Mouse (Mus musculus): ENCODE measurements around the gene Rapgef1. TPM values are rescaled to one million over a fixed set of nuclear protein-coding genes. Genes with fewer than 3 reads are reported as not detected.

Rapgef1 gene
- total and polyA plus RNA-seq, 3 experiments = 86.5 to 185 (median 170) TPM

GRCm38 (mm10) chr2:29624091-29624608, 4.6 kb downstream of the Rapgef1 start:
- Histone ChIP-seq H3K79me2 (replicated peaks; ENCODE audit: control insufficient read depth, extremely low read depth, insufficient read depth, poor library complexity, severe bottlenecking) (peaks cover 79% of the 10 kb centered on the region), H3K36me3 (replicated peaks in 1 of 2; ENCODE audit: control insufficient read depth in 1 of 2, insufficient read depth in 1 of 2, low read length in 1 of 2) (peaks cover 12 to 49% of the 10 kb centered on the region in 2 experiments), H3K4me3 (replicated peaks in 1 of 3; ENCODE audit: low read depth in 2 of 3, low read length in 2 of 3, poor library complexity in 1 of 3) (peak overlapping the region in 2 of 3 experiments; percentile 45 to 83), H3K4me1 (ENCODE audit: control insufficient read depth in 1 of 2, insufficient read depth in 2 of 2) (peaks cover 52 to 67% of the 10 kb centered on the region in 2 experiments), H3K4me2 (ENCODE audit: insufficient read depth, low read depth, poor library complexity, severe bottlenecking) (peak overlapping the region; percentile 94), H3K27ac (ENCODE audit: insufficient read depth, low read depth) (peak overlapping the region; percentile 99), H3K27me3 (replicated peaks) (no peaks in the 10 kb centered on the region), H3K9me3 (replicated peaks; ENCODE audit: low read length) (no peaks in the 10 kb centered on the region), H3K9ac (ENCODE audit: insufficient read depth, low read depth) (peak overlapping the region; percentile 97; the same call in 1 of the 2 replicates)
- TF ChIP-seq MAZ (IDR thresholded peaks at IDR 0.05; ENCODE audit: low read depth, low read length) = 0 out of 2 replicates have a peak, but pooled peaks have one; percentile 11
- peak; percentile 34; the same call in 1 of the 2 replicates for TF ChIP-seq ELF1 (IDR thresholded peaks at IDR 0.05; ENCODE audit: low read depth, low read length)
- TF ChIP-seq MEF2A (IDR thresholded peaks at IDR 0.05; ENCODE audit: borderline replicate concordance, low read depth, low read length) = peak; percentile 12; the same call in 1 of the 2 replicates
- TF ChIP-seq MAFK (IDR thresholded peaks at IDR 0.05; ENCODE audit: insufficient replicate concordance, low read length) = no peak
- peak; percentile 66; the same call in 1 of the 2 replicates for TF ChIP-seq POLR2AphosphoS2 (IDR thresholded peaks at IDR 0.05; ENCODE audit: low read depth, low read length)
- TF ChIP-seq MXI1 (IDR thresholded peaks at IDR 0.05; ENCODE audit: low read depth, low read length) = 0 out of 2 replicates have a peak, but pooled peaks have one; percentile 60
- TF ChIP-seq TCF12 (IDR thresholded peaks at IDR 0.05; ENCODE audit: low read depth, low read length) = peak; percentile 98
- TF ChIP-seq ZC3H11A (IDR thresholded peaks at IDR 0.05; ENCODE audit: low read depth, low read length) = no peak
- no peak for TF ChIP-seq USF2 (conservative IDR thresholded peaks at IDR 0.05; ENCODE audit: low read depth, low read length)
- no peak for TF ChIP-seq MAX (IDR thresholded peaks at IDR 0.05; ENCODE audit: low read length)
- peak; percentile 19; the same call in 1 of the 2 replicates for TF ChIP-seq POLR2A (IDR thresholded peaks at IDR 0.05; ENCODE audit: low read depth, low read length)
- no peak for TF ChIP-seq KAT2A (IDR thresholded peaks at IDR 0.05; ENCODE audit: insufficient replicate concordance, low read length)
- peak; percentile 30; the same call in 1 of the 2 replicates for TF ChIP-seq TBP (conservative IDR thresholded peaks at IDR 0.05; ENCODE audit: low read depth, low read length)
- 0 out of 2 replicates have a peak, but pooled peaks have one; percentile 48 for TF ChIP-seq BHLHE40 (IDR thresholded peaks at IDR 0.05; ENCODE audit: low read depth, low read length)
- peak; percentile 43; the same call in 1 of the 2 replicates for TF ChIP-seq SIN3A (IDR thresholded peaks at IDR 0.05; ENCODE audit: low read length)
- TF ChIP-seq JUND (conservative IDR thresholded peaks at IDR 0.05; ENCODE audit: low read depth, low read length) = no peak
- no peak for TF ChIP-seq RAD21 (IDR thresholded peaks at IDR 0.05; ENCODE audit: low read depth, low read length)
- no peak for TF ChIP-seq E2F4 (IDR thresholded peaks at IDR 0.05; ENCODE audit: insufficient replicate concordance, low read depth, low read length)
- TF ChIP-seq ZNF384 (IDR thresholded peaks at IDR 0.05; ENCODE audit: low read depth, low read length) = no peak
- TF ChIP-seq ZMIZ1 (IDR thresholded peaks at IDR 0.05; ENCODE audit: low read depth, low read length) = 0 out of 2 replicates have a peak, but pooled peaks have one; percentile 7
- no peak for TF ChIP-seq CTCF (conservative IDR thresholded peaks at IDR 0.05 in 1 of 2, IDR thresholded peaks at IDR 0.05 in 1 of 2; ENCODE audit: low read depth in 2 of 2, low read length in 2 of 2)
- TF ChIP-seq HCFC1 (IDR thresholded peaks at IDR 0.05; ENCODE audit: low read depth, low read length) = no peak
- TF ChIP-seq ZKSCAN1 (IDR thresholded peaks at IDR 0.05; ENCODE audit: borderline replicate concordance, low read depth, low read length) = no peak
- TF ChIP-seq USF1 (IDR thresholded peaks at IDR 0.05; ENCODE audit: low read depth, low read length) = no peak
- TF ChIP-seq RCOR1 (conservative IDR thresholded peaks at IDR 0.05; ENCODE audit: low read depth, low read length) = 0 out of 2 replicates have a peak, but pooled peaks have one; percentile 47
- peak; percentile 95 for TF ChIP-seq IRF4 (IDR thresholded peaks at IDR 0.05; ENCODE audit: low read depth, low read length)
- no peak for TF ChIP-seq JUN (IDR thresholded peaks at IDR 0.05; ENCODE audit: insufficient read depth, low read depth, low read length)
- TF ChIP-seq CHD1 (IDR thresholded peaks at IDR 0.05; ENCODE audit: low read depth, low read length) = no peak; the same call in 1 of the 2 replicates
- TF ChIP-seq EP300 (IDR thresholded peaks at IDR 0.05; ENCODE audit: low read length) = peak; percentile 97
- TF ChIP-seq GABPA (IDR thresholded peaks at IDR 0.05; ENCODE audit: insufficient replicate concordance, low read depth, low read length) = no peak
- no peak for TF ChIP-seq NELFE (IDR thresholded peaks at IDR 0.05; ENCODE audit: low read depth, low read length)
- peak; percentile 10; the same call in 1 of the 2 replicates for TF ChIP-seq CHD2 (IDR thresholded peaks at IDR 0.05; ENCODE audit: low read length)
- no peak for TF ChIP-seq PAX5 (IDR thresholded peaks at IDR 0.05; ENCODE audit: low read length)
- no peak for TF ChIP-seq SMC3 (IDR thresholded peaks at IDR 0.05; ENCODE audit: low read depth, low read length)
- TF ChIP-seq NRF1 (IDR thresholded peaks at IDR 0.05; ENCODE audit: low read depth, low read length) = no peak
- TF ChIP-seq UBTF (IDR thresholded peaks at IDR 0.05; ENCODE audit: low read depth, low read length) = no peak
- peak; percentile 82 for TF ChIP-seq ETS1 (conservative IDR thresholded peaks at IDR 0.05; ENCODE audit: low read depth, low read length)
- TF ChIP-seq MYC (IDR thresholded peaks at IDR 0.05; ENCODE audit: low read depth, low read length) = 0 out of 2 replicates have a peak, but pooled peaks have one; percentile 61
- in situ Hi-C loops (cut with MboI; ENCODE audit: low pct_ligation_motif_present, low pct_unique_long_range_greater_than_20kb, low sequenced_read_pairs) (no loop called here), dilution Hi-C loops (cut with MboI; ENCODE audit: extremely low pct_ligation_motif_present, extremely low pct_unique_long_range_greater_than_20kb, low sequenced_read_pairs) (no loop called here)
- peak; percentile 95 for DNase-seq (ENCODE audit: extremely low read depth)

Measured in CH12.LX (cell line).